Mouse (Mus musculus) ES-Bruce4 (cell line): ENCODE measurements around the gene Apba3. TPM values are rescaled to one million over a fixed set of nuclear protein-coding genes. Genes with fewer than 3 reads are reported as not detected.
A peak's percentile ranks its signal among the peaks of the same experiment; 100 is the strongest.

Experiments
- H3K27ac ChIP-seq: 2 replicates; pipeline ENCODE4 v1.5.1; 2012; ENCODE audit warnings: low read length, inconsistent platforms; ENCODE audit not compliant: insufficient read depth
- H3K27me3 ChIP-seq: 2 replicates; pipeline ENCODE4 v1.6.1; 2012; ENCODE audit warnings: mild to moderate bottlenecking, low read length, inconsistent platforms; ENCODE audit not compliant: control insufficient read depth, poor library complexity, insufficient read depth, severe bottlenecking
- H3K36me3 ChIP-seq: 2 replicates; pipeline ENCODE4 v1.6.1; 2012; ENCODE audit warnings: inconsistent platforms, mild to moderate bottlenecking, low read length, moderate library complexity; ENCODE audit not compliant: control insufficient read depth, poor library complexity, insufficient read depth, severe bottlenecking
- H3K4me1 ChIP-seq: one replicate; pipeline ENCODE4 v1.8.1; 2011; ENCODE audit warnings: low read length; ENCODE audit not compliant: control insufficient read depth, insufficient read depth
- H3K4me3 ChIP-seq: 2 replicates; pipeline ENCODE4 v1.5.1; 2011; ENCODE audit warnings: low read depth, mild to moderate bottlenecking, low read length
- H3K9ac ChIP-seq: 2 replicates; pipeline ENCODE4 v1.6.1; 2012; ENCODE audit warnings: low read depth, mild to moderate bottlenecking, inconsistent platforms; ENCODE audit not compliant: poor library complexity, severe bottlenecking
- H3K9me3 ChIP-seq: replicated peaks from 2 replicates; pipeline ENCODE4 v1.6.1; 2012; ENCODE audit warnings: mild to moderate bottlenecking, low read length, inconsistent platforms; ENCODE audit not compliant: control insufficient read depth, poor library complexity, insufficient read depth, severe bottlenecking
- CTCF ChIP-seq: IDR thresholded peaks from one replicate; pipeline ENCODE4 v1.8.1; 2011; ENCODE audit warnings: low read depth, low read length
- EP300 ChIP-seq: IDR thresholded peaks from 2 replicates; pipeline ENCODE4 v1.6.1; 2011; ENCODE audit warnings: low read depth, low read length; ENCODE audit not compliant: insufficient read depth
- POLR2A ChIP-seq: IDR thresholded peaks from one replicate; pipeline ENCODE4 v1.8.1; 2011; ENCODE audit warnings: low read length; ENCODE audit not compliant: insufficient read depth
- polyA plus RNA-seq: library from polyadenylated mRNA; stranded (reverse); fragments of >200 nt; gene quantifications from 2 replicates; pipeline ENCODE4 v1.2.4, GENCODE M21; 2011; ENCODE audit warnings: low read depth; ENCODE audit not compliant: missing spikeins, insufficient read depth, insufficient read length

Gene Apba3
- polyA plus RNA-seq, 1 experiment: 25.8 TPM

GRCm38 (mm10) chr10:81319741-81320549 lies 53.2 kb downstream of the Apba3 start:
- Histone ChIP-seq H3K9me3 (no peaks in the 10 kb centered on the region), H3K9ac (peak overlapping the region; percentile 50), H3K4me3 (peak overlapping the region; percentile 74), H3K27ac (peak overlapping the region; percentile 75), H3K27me3 (no peaks in the 10 kb centered on the region), H3K4me1 (no peaks in the 10 kb centered on the region), H3K36me3 (peaks cover 17% of the 10 kb centered on the region)
- TF ChIP-seq POLR2A (no peak), CTCF (no peak), EP300 (no peak)

GRCm38 (mm10) chr10:81320550-81321347 lies 54.0 kb downstream of the Apba3 start, which contains the start of gene Cactin:
Gene Cactin, plus strand, starts transcription at chr10:81321103.
- Histone ChIP-seq H3K9me3 (no peaks in the 10 kb centered on the region), H3K4me3 (peak within 1 kb of the TSS; percentile 93), H3K9ac (peak within 1 kb of the TSS; percentile 92), H3K27ac (peak within 1 kb of the TSS; percentile 75), H3K36me3 (peaks cover 25% of the 10 kb centered on the region), H3K4me1 (no peaks in the 10 kb centered on the region), H3K27me3 (no peaks in the 10 kb centered on the region)
- TF ChIP-seq CTCF (no peak), EP300 (no peak), POLR2A (no peak)

DNA sequence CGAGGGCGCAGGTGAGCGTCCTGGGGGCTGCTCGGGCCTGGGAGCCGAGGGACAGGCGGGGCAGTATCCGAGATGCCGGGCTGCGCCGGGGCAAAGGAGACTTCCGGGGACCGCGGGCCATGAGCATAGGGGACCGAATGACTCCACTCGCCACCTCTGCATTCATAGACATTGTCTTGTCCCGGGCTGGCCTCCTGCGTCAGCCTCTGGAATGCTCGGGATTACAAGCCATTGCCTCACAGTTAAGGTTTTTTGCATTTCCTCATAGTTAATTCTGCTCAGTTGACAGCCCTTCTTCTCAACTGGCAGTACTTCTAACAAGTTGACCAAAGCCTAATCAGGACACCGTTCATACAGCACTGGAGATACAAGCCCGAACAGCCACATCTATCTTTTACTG lies 54.7 kb downstream of the Apba3 start:
- no peaks in the 10 kb centered on the region for H3K9me3 ChIP-seq
- peaks cover 31% of the 10 kb centered on the region for H3K36me3 ChIP-seq
- TF ChIP-seq CTCF (no peak), EP300 (no peak), POLR2A (no peak)
- H3K27ac ChIP-seq: no peak overlapping the region
- no peaks in the 10 kb centered on the region for H3K27me3 ChIP-seq
- peak overlapping the region; percentile 92 for H3K9ac ChIP-seq
- H3K4me3 ChIP-seq: peak overlapping the region; percentile 93
- no peaks in the 10 kb centered on the region for H3K4me1 ChIP-seq

- no peak overlapping the region for H3K4me3 ChIP-seq
- no peak overlapping the region for H3K27ac ChIP-seq
- H3K36me3 ChIP-seq: peaks cover 36% of the 10 kb centered on the region
- H3K9ac ChIP-seq: no peak overlapping the region
- no peaks in the 10 kb centered on the region for H3K4me1 ChIP-seq
- no peaks in the 10 kb centered on the region for H3K9me3 ChIP-seq
- H3K27me3 ChIP-seq: no peaks in the 10 kb centered on the region
- TF ChIP-seq EP300: no peak
- TF ChIP-seq POLR2A: no peak
- TF ChIP-seq CTCF: no peak
Measured at GRCm38 (mm10) chr10:81322444-81322843, 55.7 kb downstream of the Apba3 start.

Other genes starting within 250 kb of the Apba3 start
- gene Diras1, start 241.3 kb upstream of the Apba3 start, polyA plus RNA-seq: 0.27 and 0.90 TPM in 2 replicates
- gene Slc39a3, start 229.5 kb upstream of the Apba3 start, polyA plus RNA-seq: 2.8 and 4.5 TPM in 2 replicates
- 107 and 110 TPM in 2 replicates for gene Sgta, start 206.8 kb upstream of the Apba3 start, polyA plus RNA-seq
- gene Thop1, start 196.9 kb upstream of the Apba3 start, polyA plus RNA-seq: 77.4 and 81.3 TPM in 2 replicates
- 0.68 TPM in 1 of 2 replicates, not detected in the other for gene Creb3l3, start 168.1 kb upstream of the Apba3 start, polyA plus RNA-seq
- 46.3 and 53.0 TPM in 2 replicates for gene Map2k2, start 161.0 kb upstream of the Apba3 start, polyA plus RNA-seq
- gene Zbtb7a, start 131.7 kb upstream of the Apba3 start, polyA plus RNA-seq: 12.6 and 14.4 TPM in 2 replicates
- 36.8 and 44.9 TPM in 2 replicates for gene Pias4, start 99.0 kb upstream of the Apba3 start, polyA plus RNA-seq
- 2,442 and 2,478 TPM in 2 replicates for gene Eef2, start 90.3 kb upstream of the Apba3 start, polyA plus RNA-seq
- gene Dapk3, start 84.0 kb upstream of the Apba3 start, polyA plus RNA-seq: 61.2 and 64.8 TPM in 2 replicates
- gene 4930442H23Rik, start 83.1 kb upstream of the Apba3 start, polyA plus RNA-seq: not detected in 2 replicates
- not detected in 2 replicates for gene Nmrk2, start 64.9 kb upstream of the Apba3 start, polyA plus RNA-seq
- gene Atcay, start 36.1 kb upstream of the Apba3 start, polyA plus RNA-seq: 0.88 and 0.91 TPM in 2 replicates
- 11.2 and 11.6 TPM in 2 replicates for gene Zfr2, start 33.8 kb upstream of the Apba3 start, polyA plus RNA-seq
- 1.1 and 1.2 TPM in 2 replicates for gene Matk, start 14.0 kb upstream of the Apba3 start, polyA plus RNA-seq
- 52.2 and 63.7 TPM in 2 replicates for gene Mrpl54, start within 50 bp of the Apba3 start, polyA plus RNA-seq
- 41.5 and 42.7 TPM in 2 replicates for gene Tjp3, start 24.6 kb downstream of the Apba3 start, polyA plus RNA-seq
- 28.3 and 31.5 TPM in 2 replicates for gene Pip5k1c, start 26.0 kb downstream of the Apba3 start, polyA plus RNA-seq
- gene Cactin, start 54.1 kb downstream of the Apba3 start, polyA plus RNA-seq: 17.5 and 18.2 TPM in 2 replicates
- 0.57 and 1.5 TPM in 2 replicates for gene Tbxa2r, start 61.8 kb downstream of the Apba3 start, polyA plus RNA-seq
- gene Gipc3, start 76.3 kb downstream of the Apba3 start, polyA plus RNA-seq: 1.0 and 1.2 TPM in 2 replicates
- 51.8 and 57.3 TPM in 2 replicates for gene Hmg20b, start 83.5 kb downstream of the Apba3 start, polyA plus RNA-seq
- gene Mfsd12, start 90.5 kb downstream of the Apba3 start, polyA plus RNA-seq: 13.7 and 15.3 TPM in 2 replicates
- not detected in 2 replicates for gene 4930404N11Rik, start 98.9 kb downstream of the Apba3 start, polyA plus RNA-seq
- 47.8 and 51.4 TPM in 2 replicates for gene Fzr1, start 111.6 kb downstream of the Apba3 start, polyA plus RNA-seq
- 52.9 and 70.3 TPM in 2 replicates for gene Dohh, start 117.5 kb downstream of the Apba3 start, polyA plus RNA-seq
- 1.5 TPM in 1 of 2 replicates, not detected in the other for gene Gm48551, start 117.5 kb downstream of the Apba3 start, polyA plus RNA-seq
- gene Gm48552, start 122.0 kb downstream of the Apba3 start, polyA plus RNA-seq: 1.1 TPM in 1 of 2 replicates, not detected in the other
- 4.8 and 5.3 TPM in 2 replicates for gene Smim24, start 126.1 kb downstream of the Apba3 start, polyA plus RNA-seq
- gene Nfic, start 188.7 kb downstream of the Apba3 start, polyA plus RNA-seq: 6.1 and 7.2 TPM in 2 replicates
- 27.5 and 30.5 TPM in 2 replicates for gene Celf5, start 215.7 kb downstream of the Apba3 start, polyA plus RNA-seq
- 37.2 and 41.6 TPM in 2 replicates for gene Ncln, start 229.4 kb downstream of the Apba3 start, polyA plus RNA-seq
- gene S1pr4, start 233.2 kb downstream of the Apba3 start, polyA plus RNA-seq: 0.49 and 0.93 TPM in 2 replicates